Mouse (Mus musculus) yolk sac, embryonic 10.5 days (tissue): Measurements from ENCODE around the gene Vwc2.

ENCODE experiments used
- DNase-seq: peaks from one replicate; pipeline ENCODE4 v3.0.0-alpha.2; 2017; ENCODE audit warnings: low spot score

The Vwc2 gene

DNA sequence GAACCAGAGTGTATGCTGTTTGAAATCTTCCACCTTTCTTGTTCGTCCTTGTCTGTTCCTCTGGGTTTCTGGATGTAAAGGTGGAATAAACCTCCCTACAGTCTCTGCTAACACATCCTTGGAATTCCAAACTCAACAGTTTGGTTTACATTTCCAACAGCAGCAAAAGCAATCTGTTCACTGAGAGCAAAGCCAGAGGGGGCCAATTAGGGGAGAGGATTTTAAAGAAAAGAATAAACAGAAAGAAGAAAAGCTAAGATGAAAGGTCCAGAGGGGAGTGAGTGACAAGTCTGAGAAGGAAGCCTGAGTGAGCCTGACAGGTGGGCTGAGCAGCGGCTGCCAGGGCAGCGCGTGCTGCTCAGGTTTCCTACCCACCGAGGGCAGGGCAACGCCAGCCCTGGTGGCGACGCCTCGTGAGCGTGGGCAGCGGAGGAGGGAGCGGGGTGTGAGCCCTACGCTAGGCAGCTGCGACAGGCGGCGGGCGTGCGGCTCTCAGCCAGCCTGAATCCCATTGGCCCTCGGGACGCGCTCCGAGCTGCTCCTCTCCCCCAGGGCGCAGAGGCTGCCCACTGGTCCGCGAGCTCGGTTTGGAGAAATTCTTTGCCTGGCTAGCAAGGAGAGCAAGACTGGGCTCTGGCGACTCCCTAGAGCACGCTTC is at the start of gene Vwc2:
TSS of gene Vwc2 (plus strand) at position 648 of the 658 bp plus-strand sequence.
- DNase-seq: peak; percentile 3

DNA sequence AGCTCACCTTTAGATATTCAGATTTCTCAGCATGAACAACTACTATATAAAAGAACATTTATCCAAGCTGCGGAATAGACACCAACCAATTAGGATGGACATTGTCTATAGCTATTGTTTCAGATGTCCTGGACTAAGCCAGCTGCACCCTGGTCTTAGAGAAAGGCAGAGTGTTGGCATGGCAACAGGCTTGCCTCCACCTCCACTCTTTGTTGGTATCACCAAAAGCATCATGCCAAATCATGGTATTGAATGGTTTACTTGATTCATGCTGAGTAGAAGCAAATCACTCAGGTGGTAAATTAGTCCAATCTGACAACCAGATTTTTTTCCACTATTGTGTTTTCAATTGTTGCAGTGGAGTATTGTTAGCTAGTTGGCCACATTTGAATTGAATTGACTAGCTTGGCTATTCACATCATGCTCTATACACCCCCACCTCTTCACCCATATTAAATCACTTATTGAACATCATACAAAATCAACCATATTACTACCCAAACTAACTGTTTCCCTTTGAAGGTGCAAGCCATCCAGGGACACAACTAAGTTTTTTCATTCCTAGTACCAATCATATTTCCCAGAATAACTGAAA is 25.8 kb upstream of the Vwc2 start:
- DNase-seq: no peak

DNA sequence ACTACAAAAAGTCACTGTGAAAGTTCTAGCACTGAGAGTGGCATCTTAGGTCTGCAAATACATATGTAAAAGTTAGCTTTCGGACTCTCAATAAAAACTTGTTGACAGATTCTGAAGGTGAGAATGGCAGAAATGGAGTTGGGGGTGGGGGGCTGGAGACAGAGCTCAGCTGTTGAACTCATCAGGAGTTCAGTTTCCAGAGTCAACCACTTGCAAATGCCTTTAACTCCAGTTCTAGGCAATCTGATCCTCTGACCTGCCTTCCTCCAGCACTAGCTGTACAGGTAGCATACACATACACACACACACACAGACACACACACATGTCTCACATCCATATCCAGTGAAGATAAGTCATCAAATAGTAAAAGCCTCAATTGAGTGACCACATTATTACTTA is 16.4 kb upstream of the Vwc2 start:
- no peak for DNase-seq

DNA sequence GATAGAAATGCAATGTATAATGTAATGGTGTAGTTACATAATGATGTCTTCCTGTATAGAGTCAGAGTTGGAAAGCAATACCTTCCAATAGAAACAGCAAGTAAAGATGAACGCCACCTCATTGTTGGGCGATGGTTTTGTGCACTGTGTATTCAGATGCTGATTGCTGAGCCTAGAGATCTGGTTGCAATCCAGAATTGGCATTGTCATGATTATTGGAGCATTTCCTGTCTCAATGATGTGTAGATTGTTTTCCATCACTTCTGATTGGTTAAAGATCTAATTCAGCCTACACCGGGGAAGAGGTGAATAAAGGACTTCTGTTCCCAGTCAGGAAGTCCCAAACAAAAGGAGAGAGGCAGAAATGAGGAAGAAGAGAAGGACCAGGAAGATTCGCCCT is 15.7 kb upstream of the Vwc2 start:
- no peak for DNase-seq

DNA sequence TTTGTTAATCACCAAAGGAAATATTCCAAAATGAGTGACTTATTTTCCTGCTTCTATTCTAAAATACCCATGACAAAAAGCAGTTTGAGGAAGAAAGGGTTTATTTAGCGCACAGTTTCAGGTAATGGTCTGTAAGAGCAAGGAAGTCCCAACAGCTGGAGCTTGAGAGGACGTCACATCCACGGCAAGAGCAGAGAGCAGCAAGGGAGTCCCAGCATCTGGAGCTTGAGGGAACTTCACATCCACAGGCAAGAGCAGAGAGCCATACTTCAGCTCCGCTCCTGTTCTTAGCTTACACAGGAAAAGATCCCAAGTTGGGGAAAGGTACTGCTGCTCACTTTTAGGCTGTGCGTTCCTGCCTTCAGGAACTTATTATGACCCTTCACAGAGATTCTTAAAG is 15.0 kb upstream of the Vwc2 start:
- no peak for DNase-seq

DNA sequence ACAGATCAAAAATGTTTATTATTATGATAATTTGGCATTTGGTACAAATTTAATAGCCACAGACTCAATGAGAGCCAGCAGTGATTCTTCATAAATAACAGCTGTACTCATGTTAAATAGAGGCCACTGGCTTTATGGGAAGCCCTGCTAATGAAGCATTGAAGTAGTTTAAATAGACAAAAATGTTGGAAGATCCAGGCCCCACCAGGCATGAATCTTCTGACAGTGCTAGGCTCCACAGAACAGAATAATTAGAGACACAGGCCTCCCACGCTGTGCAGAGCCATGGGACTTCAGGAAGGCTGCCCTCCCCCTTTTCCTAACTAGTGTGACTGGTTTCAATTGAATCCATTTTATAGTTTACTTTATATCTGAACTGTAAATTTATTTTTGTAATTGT is 11.8 kb upstream of the Vwc2 start:
- no peak for DNase-seq

DNA sequence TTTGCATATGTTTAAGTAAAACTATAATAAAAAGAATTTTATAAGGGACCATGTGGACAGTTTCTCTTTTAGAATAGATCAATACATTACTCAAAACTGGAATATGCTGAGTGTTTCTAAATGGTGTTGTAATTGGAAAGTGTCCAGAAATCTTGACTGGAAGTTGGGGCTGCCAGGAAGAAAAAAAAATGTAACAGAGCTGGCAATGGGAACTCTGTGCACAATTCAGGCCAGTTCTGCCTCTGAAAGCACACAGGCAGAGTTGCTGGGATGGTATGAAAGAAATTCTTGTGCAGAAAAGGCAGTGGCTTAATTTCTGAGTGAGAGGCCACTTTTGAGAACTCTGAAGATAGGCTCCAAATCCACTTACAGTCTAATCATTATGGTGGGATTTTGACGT is 11.4 kb upstream of the Vwc2 start:
- DNase-seq: no peak

DNA sequence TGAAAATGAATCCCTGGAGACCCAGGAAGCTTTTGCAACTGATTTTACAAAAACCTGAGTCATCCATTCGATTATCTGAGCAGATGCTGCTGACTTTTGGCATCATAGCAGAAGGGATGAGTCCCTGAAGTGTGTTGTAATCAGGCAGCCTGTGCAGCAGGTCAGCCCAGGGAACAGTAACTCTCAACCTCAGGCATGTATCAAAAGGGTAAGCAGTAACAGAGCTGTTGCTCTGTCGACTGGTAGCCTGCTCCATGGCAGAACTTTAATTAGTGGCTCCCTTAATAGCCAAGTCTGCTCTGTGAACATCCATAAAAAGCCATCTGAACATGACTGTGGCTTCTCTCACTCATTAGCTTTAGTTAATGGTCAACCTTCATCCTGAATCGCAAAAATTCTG is 5.1 kb upstream of the Vwc2 start:
- no peak for DNase-seq

DNA sequence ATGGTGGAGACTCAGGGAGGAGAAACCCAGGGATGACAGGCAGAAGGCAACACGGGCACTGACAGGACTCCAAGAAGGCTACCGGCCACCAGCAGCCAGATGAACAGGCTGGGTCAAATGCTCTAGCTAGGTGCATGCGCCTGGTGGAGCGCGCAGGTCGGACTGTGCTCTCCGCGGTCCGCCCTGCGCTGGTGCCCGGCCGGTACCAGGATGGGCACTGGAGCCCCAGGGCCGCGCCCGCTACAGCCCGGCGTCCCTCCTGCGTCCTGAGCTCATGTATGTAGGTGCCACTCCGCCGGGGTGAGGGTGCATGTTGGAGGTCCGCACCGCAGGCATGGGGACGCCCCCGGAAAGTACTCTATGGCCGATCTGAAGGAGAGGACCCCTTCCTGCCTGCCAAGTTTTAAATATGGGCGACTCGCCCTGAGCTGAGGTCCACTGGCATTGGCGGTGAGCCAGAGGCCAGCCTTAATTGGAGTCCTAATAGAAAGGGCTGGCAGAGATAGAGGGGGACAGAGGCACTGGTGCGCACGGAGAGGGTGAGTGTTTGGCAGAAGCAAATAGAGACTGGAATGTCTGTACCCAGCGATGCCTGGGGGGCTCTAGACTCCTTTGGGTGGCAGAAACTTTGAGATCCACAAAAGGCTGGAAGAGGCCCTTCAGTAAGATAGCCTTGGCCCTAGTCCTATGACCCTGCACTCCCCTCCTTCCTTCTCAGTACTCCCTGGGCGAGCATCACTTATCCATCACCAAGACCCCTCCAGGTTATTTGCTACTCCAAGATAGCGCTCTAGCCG is 409 bp downstream of the Vwc2 start:
- no peak for DNase-seq

DNA sequence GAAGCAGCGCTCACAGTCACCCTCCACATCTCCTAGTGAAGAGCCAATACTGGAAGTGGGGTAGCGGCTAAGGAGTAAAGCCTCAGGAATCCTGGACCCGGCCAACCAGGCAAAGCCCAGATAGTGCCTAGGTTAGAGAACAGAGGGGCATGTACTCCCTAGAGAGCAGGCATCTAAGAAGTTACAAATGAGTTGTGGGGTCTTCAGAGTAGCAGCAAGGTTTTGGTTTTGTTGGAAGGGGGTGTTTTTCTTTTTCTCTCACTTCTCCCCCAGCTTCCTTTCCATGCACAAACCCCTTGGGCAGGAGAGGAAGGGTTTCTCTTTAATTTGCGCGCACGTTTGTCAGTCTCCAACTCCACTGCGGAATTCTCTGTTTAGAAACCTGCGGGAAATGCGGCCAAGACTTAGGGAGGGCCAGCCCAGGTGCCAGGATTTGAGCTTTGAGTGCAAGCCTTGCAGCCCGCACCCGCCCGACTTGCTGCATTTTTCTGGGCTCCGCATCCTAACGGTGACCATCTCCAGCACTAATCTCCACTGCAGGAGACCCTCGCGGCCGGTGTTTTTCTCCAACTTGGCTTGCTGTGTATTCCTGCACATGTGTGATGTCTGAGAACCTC is 1.1 kb downstream of the Vwc2 start:
- DNase-seq: peak; percentile 2

DNA sequence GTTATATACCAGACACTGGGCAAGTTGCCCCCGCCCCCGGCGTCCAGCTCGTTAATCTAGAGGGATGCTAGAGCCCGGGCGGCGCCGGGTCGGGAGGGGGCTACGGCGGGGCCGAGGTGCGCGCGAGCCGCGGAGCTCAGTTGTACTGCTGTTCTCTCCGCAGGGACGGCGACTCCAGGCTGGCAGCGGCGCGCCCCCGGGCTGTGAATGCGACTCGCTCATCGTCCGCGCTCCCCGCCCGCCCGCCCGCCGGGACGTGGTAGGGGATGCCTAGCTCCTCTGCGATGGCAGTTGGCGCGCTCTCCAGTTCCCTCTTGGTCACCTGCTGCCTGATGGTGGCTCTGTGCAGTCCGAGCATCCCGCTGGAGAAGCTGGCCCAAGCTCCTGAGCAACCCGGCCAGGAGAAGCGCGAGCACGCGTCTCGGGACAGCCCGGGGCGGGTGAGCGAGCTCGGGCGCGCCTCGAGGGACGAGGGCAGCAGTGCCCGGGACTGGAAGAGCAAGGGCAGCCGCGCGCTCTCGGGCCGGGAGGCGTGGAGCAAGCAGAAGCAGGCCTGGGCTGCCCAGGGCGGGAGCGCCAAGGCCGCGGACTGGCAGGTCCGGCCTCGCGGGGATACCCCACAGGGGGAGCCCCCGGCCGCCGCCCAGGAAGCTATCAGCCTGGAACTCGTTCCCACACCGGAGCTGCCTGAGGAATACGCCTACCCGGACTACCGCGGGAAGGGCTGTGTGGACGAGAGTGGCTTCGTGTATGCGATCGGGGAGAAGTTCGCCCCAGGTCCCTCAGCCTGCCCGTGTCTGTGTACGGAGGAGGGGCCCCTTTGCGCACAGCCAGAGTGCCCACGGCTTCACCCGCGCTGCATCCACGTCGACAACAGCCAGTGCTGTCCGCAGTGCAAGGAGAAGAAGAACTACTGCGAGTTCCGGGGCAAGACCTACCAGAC is 1.9 kb downstream of the Vwc2 start:
- DNase-seq: peak; percentile 20

DNA sequence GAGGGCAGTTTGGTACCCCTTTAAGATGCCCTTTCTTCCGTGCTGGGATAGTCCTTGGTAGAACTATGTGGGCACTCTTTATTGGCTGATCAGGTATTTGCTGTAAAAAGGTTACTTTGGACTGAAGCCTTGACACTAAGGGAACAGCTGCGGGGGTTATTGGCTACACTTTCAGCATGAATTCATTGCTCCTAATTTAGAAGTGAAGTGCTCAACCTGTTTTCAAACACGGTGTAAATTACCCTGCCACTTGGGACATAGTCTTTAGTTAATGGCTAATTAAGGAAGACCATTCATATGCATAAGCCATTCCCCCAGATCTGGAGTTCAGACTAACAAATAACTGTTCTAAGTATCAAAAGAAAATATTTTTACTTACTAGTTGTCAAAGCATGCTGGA is 2.7 kb downstream of the Vwc2 start:
- no peak for DNase-seq

DNA sequence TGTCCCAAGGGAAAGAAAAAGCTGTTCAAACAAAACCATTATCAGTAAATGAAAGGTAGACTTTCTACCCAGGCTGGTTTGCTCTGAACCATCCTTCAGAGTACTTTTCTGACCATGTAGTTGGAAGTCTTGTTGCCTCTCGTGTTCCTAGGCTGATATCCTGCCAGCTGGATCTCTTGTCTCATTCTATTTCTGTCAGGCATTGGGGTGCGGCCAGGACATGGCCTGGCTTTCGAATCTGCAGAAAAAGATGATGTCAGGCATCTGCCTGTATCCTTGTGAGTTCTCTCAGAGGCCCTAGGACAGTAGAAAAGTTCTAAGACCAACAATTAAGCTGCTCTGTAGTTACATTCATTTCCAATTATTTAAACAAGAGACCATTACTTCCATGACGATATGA is 8.8 kb downstream of the Vwc2 start:
- DNase-seq: no peak

DNA sequence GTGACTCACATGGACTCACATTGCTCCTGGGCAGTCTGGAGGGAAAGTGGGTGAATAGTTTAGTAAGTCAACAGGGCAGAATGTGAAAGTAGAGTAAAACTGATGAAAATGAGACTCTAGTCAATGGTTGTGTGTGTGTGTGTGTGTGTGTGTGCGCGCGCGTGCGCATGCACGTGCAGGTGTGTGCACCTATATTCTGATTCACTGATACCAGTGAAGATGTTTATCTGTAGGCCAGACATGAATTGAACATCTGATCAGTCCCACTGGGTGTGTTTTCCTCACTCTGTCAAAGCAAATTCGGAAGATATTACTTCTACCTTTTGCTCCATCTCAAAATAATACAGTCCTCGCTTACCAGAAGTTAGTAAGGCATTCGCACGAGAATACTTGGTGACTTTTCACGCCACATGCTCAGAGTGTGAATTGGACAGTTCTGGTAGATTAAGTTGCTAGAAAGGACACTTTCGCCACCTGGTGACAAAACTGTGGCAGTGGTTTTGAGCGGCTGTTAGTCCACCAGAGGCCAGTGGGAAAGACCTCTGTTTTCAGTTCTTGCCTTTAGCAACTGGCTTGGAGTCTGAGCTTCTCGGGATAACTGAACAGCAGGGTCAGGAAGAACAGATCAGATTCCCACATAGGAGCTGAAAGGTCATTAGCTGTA is 17.5 kb downstream of the Vwc2 start:
- DNase-seq: peak; percentile 16

DNA sequence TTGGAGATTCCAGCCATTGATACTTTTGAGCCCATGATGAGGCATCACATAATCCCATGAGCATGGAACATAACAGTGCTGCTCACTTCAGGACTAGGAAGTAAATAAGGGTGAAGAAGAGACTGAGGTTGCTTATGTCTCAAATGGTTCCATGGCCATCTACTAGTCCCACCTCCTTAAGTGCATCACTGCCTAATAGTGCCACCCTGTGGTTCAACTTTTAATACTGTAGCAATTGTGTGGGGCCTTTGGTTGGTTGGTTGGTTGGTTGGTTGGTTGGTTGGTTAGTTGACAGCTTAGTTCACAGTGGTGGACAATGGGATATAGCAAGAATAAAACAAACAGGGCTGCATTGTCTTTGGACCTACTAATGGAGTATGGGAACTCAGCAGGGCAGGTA is 26.6 kb downstream of the Vwc2 start:
- no peak for DNase-seq

DNA sequence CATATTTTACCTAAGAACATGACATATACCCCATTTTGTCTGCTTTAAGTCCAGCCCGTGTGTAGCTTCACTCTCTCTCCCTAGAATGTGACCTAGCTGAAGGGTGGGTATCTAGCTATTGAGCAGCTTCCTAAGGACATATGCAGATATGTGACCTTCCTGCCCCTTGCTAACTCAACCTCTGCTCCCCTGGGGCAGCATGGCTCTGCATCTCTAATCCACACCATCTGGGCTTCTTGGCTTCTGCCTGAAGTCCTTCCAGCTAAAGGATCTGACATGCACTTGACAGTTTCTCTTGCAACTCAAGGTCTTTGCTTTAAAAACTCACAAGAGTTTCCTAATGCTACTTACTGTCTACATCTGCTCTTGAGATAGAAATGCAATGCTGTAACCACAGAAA is 38.7 kb downstream of the Vwc2 start:
- DNase-seq: no peak

DNA sequence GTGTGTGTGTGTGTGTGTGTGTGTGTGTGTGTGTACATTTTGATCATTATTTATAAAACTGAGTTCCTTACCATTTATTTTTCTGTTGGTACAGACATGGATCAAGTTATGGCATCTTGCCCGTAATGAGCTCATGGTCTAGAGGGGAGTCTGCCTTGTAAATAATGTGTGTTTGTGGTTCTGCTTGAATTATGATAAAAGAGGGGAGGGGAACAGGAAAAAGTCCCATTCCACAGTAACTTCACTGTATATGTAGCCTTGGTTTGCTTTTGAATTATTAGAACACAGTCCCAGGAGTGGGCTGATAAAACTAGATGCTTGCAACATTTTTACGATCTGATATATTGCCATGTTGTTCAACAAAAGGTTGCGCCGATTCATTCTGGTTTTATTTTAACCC is 57.4 kb downstream of the Vwc2 start:
- DNase-seq: no peak

DNA sequence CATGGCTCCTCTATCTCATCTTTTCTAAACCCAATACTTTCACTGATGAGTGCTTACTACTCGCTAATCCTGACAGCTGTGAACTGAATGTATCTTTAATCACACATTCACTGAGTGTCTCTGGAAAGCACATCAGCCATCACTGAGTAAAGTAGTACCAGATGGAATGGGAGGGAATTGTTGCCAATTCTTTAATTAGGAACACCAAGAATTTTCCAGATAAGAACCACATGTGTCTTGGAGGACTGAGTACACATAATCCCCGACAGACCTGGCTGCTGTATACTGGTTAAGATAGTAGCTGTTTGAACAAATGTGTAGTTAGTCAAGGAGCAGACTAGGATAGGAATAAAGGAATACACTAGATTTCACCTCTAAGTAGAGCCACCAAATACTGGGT is 61.2 kb downstream of the Vwc2 start:
- no peak for DNase-seq

DNA sequence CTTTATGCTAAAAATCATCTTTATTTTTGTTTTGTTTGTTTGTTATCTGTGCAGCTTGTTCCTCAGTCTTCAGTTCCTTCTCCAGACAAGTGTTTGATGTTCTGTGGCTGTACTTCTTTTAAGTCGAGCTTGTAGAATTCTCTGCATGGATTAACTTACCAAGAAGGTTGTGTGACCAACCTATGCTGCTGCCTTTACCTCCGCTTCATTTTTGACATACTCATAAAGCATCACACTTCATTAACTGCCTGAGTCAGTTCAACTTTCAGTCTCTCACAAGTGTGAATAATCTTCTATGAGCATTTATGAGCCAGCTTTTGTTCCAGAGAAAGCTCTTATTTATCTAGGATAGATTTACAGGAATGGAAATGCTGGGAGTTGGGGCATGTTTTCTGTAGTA is 68.7 kb downstream of the Vwc2 start:
- no peak for DNase-seq

DNA sequence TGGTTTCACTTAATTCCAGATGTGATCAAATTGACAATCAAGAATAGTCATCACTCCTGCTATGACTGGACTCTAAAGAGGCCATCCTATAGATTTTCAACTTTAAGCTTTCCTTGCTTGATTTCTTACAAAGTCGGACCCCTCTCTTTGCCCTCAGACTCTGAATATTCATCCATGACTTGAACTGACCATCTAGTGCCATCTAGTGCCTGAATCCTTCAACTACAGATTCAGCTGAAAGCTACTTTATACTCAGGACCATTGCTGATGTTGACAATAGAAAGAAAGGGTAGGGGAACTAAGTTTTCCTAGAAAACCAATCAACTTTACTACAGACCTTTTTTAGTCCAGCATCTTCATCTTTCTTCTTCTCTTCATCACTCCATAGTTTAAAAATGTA is 109.1 kb downstream of the Vwc2 start:
- DNase-seq: no peak

DNA sequence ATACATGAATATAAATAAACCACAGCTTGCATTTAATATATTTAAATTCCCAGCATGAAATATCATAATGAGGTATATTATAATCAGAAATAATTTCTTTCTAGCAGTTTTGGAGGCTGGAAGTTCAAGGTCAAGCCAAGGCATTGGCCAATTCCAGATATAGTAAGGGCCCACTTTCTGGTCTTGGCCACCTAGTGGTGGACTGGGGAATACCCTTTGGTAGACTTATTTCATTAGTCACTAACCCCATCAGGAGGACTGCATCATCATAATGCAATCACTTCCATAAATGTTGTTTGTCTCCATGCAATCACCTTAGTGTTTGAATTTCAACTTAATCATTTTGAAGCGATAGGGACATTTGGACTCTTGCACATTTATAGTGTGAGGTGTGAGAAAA is 125.3 kb downstream of the Vwc2 start:
- DNase-seq: no peak
